Mouse (Mus musculus) hindbrain, embryonic 10.5 days (tissue): Measurements from ENCODE around the gene Neurog1. TPM values are rescaled to one million over a fixed set of nuclear protein-coding genes. Genes with fewer than 3 reads are reported as not detected.
A peak's percentile ranks its signal among the peaks of the same experiment; 100 is the strongest.

ENCODE experiments used
- DNase-seq: peaks from one replicate; pipeline ENCODE4 v3.0.0-alpha.2; 2017; ENCODE audit warnings: low spot score
- H3K27ac ChIP-seq: fragments of 300-500 bp; sonication (generic); 2 replicates; pipeline ENCODE4 v1.5.1; 2016; ENCODE audit warnings: mild to moderate bottlenecking, moderate library complexity
- H3K27me3 ChIP-seq: fragments of 300-500 bp; sonication (generic); 2 replicates; pipeline ENCODE4 v1.6.1; 2016; ENCODE audit warnings: mild to moderate bottlenecking; ENCODE audit not compliant: poor library complexity, insufficient read depth, severe bottlenecking
- H3K36me3 ChIP-seq: fragments of 300-500 bp; sonication (generic); 2 replicates; pipeline ENCODE4 v1.6.1; 2016; ENCODE audit warnings: mild to moderate bottlenecking, moderate library complexity
- H3K4me1 ChIP-seq: fragments of 300-500 bp; sonication (generic); replicated peaks from 2 replicates; pipeline ENCODE4 v1.6.1; 2016; ENCODE audit warnings: mild to moderate bottlenecking
- H3K4me3 ChIP-seq: fragments of 300-500 bp; sonication (generic); 2 replicates; pipeline ENCODE4 v1.5.1; 2016; ENCODE audit warnings: mild to moderate bottlenecking, moderate library complexity
- H3K9me3 ChIP-seq: fragments of 300-500 bp; sonication (generic); 2 replicates; pipeline ENCODE4 v1.6.1; 2016; ENCODE audit warnings: mild to moderate bottlenecking, moderate library complexity
- WGBS: fragments of 180-500 bp; shearing (Covaris S2); methylation state at CpG from one replicate; pipeline ENCODE4 v1.1.7; 2016; 5-methylcytosine and 5-hydroxymethylcytosine counted together
- polyA plus RNA-seq: library from polyadenylated mRNA; unstranded; fragments of >200 nt; fragmentation: Nextera tagmentation; extraction: Ambion mirVana; gene quantifications from 2 replicates; pipeline ENCODE4 v1.2.1, GENCODE M21; 2016

The Neurog1 gene
- polyA plus RNA-seq, 1 experiment from 2014 or later, result 28.4 TPM

DNA sequence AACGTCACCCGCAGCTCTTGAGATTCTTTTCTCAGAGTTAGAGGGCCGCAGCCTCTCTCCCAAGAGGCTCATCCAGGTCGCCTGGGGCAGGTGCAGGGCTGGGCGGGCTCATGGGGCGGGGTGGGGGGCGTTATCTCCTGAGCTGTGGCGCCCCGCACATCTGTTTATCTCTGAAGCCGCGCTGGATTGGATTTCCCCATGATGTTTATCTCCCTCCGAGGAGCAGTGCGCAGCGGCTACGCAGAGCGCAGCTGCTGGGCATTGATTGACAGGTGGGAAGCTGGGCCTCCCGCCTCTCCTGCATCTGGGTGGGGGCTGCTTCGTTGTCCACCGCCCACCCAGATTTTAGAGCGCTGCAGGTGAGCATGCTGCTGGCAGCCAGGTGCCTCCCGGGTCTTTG, 28.3 kb downstream of the Neurog1 start:
- 1% methylated on average over 21 of the region's 21 CpGs for WGBS
- peak; percentile 46 for DNase-seq
- H3K9me3 ChIP-seq, result no peaks in the 10 kb centered on the region
- no peaks in the 10 kb centered on the region for H3K36me3 ChIP-seq
- H3K4me3 ChIP-seq, result peak overlapping the region; percentile 29
- peak overlapping the region; percentile 90 for H3K27ac ChIP-seq
- peaks cover 69% of the 10 kb centered on the region for H3K4me1 ChIP-seq
- peaks cover 97% of the 10 kb centered on the region for H3K27me3 ChIP-seq

DNA sequence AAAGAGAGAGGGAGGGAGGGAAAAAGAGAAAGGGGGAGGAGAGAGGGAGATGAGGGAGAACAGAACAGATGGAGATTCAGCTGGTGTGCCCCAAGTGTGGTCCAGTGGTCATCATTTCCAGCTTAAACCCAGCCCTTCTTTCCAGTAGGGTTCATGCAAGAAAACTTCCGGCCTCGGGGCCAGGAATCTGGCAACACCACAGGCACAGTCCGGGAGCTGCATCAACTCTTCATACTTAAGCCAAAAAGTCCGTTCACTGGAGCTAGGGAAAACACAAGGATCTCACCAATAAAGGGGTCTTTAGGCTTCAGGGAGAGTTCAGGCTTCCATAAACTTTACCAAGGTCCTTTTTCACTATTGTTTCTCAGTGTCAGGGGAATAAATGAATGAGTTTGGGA, 29.1 kb downstream of the Neurog1 start:
- H3K9me3 ChIP-seq, result no peaks in the 10 kb centered on the region
- H3K4me3 ChIP-seq, result peak overlapping the region; percentile 45
- no peaks in the 10 kb centered on the region for H3K36me3 ChIP-seq
- 5% methylated on average over 4 of the region's 4 CpGs for WGBS
- DNase-seq, result peak; percentile 34
- H3K4me1 ChIP-seq, result peaks cover 66% of the 10 kb centered on the region
- peaks cover 97% of the 10 kb centered on the region for H3K27me3 ChIP-seq
- peak overlapping the region; percentile 90 for H3K27ac ChIP-seq

DNA sequence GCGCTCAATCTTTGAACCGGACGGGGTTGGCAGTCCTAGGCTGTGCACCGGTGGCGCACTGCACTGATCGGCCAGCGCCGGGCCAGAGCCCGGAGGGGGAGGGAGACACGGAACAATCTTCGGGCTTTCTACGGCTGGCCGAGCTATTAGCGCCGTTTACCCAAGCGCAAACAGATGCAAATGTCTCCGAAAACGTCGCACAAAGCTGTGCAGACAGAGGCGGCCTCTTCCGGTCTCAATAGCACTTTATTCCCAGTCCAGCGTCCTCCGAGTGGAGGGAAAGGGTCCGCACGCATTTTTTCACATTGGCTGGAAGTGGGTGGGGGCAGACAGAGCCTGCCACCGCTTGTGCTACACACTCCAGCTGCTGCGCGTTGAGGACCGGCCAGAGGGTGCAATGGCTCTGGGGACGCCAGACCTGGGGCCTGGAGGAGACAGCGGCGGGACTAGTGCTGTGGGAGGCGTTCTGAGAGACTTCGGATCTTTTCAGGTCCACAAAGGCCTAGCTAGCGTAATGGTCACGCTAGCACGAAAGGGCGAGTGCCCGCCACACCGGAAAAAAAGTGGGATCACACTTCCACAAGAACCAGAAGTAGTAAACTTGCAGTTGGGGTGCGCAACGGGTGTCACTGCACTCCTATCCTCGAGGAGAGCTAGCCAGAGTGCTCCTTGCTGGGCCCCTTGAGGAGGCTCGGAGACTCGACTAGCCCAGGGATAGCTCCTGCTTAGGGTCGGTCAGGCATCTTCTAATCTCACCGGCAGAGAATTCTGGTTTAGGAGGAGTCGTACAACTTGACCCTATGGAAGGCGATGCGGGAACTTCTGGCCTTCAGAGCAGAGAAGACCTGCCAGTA, 29.7 kb downstream of the Neurog1 start:
- Histone ChIP-seq H3K9me3 (no peaks in the 10 kb centered on the region), H3K27ac (peak overlapping the region; percentile 90), H3K4me1 (peaks cover 67% of the 10 kb centered on the region), H3K27me3 (peaks cover 97% of the 10 kb centered on the region), H3K36me3 (no peaks in the 10 kb centered on the region), H3K4me3 (peak overlapping the region; percentile 45)
- WGBS, result under 1% methylated on average over 50 of the region's 50 CpGs
- DNase-seq, result peak; percentile 68

DNA sequence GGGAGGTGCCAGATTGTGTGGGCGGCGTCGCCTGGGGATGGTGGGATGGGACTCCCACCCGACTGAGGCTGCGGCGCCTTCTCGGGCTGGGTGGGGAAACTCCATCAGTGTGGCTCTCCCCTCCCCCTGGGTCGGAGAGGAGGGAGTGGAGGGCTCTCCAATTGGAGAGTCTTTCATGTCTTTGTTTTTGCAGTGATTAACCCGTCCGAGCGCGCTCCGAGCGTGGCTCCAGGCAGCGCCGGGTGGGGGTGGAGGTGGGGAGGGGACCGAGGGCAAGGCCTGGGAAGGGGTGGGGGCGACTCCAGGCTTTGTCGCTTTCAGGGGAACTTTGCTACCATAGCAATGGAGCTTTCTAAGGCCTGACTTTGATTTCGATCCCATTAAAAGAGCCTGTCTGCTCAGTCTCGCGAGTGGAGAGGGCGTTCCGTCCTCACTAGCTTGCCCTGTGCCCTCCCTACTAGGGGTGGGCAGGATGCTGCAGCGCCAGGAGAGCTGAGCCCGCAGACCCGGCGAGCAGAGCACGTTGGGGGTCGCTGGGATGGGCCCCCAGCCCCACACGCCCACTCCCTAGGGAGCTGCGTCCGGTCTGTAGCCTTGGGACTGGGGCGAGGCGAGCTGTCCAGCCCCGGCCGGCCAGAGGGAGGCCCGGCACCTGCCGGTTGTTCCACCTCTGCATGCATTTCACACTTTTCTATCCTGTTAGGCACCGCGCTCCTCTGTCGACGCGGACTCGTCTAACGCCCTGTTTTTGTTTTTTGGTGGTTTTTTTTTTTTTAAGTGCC, 30.6 kb downstream of the Neurog1 start:
- H3K4me1 ChIP-seq, result peaks cover 67% of the 10 kb centered on the region

DNA sequence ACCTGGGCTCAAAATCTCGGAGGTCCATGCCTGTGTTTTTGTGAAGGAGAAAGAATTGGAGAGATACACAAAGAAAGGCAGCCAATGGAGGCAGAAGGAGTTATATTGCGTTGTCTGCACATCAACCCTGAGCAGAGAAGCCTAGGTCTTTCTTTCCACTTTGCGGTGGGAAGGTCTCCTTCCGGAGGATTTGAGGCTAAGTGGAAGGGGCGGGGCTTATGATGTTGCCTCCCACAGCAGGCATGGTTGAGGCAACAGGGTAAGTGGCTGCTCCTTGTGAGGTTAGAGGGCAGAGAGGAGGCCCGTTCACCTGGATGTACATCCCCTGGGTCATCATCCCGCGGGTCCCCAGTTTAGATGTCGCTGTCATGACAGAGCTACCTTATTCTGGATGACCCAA, 32.7 kb downstream of the Neurog1 start:
- Histone ChIP-seq H3K9me3 (no peaks in the 10 kb centered on the region), H3K27ac (no peak overlapping the region), H3K27me3 (peaks cover 98% of the 10 kb centered on the region), H3K36me3 (no peaks in the 10 kb centered on the region), H3K4me3 (no peak overlapping the region), H3K4me1 (peaks cover 77% of the 10 kb centered on the region)
- no peak for DNase-seq
- 72% methylated on average over 9 of the region's 9 CpGs for WGBS

More for the DNA sequence above, 30.6 kb downstream of the Neurog1 start:
- Histone ChIP-seq H3K27me3 (peaks cover 97% of the 10 kb centered on the region), H3K9me3 (no peaks in the 10 kb centered on the region), H3K4me3 (peak overlapping the region; percentile 45), H3K36me3 (no peaks in the 10 kb centered on the region), H3K27ac (peak overlapping the region; percentile 90)
- peak; percentile 85 for DNase-seq
- WGBS, result under 1% methylated on average over 46 of the region's 46 CpGs

DNA sequence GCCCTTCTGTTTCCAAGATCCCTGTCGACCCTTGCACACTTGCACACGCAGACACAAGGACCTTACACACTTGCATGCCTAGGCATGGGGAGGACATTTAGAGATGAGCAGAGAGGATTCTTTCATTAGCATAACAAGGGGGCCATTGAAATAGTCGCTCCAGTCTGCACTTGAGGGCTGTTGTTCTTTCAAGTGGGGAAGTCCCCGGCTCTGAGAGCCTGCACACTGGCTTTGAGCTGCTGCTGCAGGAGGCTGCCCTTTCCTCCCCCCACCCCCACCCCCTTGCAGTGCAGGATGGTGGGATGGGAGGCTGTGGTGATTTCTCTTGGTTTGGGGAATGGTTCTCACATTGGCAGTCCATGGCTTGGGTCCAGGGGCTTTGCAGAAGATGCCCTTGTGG, 35.9 kb downstream of the Neurog1 start:
- Histone ChIP-seq H3K4me3 (no peak overlapping the region; the same call in 1 of the 2 replicates), H3K9me3 (peaks cover 8% of the 10 kb centered on the region), H3K27ac (peak overlapping the region; percentile 79), H3K27me3 (peaks cover 100% of the 10 kb centered on the region), H3K4me1 (peaks cover 50% of the 10 kb centered on the region), H3K36me3 (0 out of 2 replicates have a peak, but pooled peaks cover under 1% of the 10 kb centered on the region)
- DNase-seq, result peak; percentile 48
- 7% methylated on average over 4 of the region's 4 CpGs for WGBS

DNA sequence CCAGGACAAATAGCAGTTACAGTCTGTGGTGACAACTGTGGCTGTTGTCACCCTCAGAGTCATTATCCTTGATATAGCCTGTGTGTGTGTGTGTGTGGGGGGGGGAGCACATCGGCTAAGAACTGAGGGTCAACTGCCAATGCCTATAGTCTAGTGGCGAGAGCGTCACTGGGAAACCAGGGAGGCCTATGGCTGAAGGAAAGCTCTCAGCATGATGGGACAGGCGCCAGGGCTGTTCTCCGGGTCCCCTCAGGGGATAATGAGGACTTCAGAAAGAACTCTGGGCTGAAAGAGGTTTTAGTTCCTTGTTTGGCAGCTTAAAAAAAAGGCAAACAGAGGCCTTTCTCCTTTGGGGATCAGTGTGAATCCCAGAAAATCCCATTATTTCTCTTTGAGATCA, 37.3 kb downstream of the Neurog1 start:
- H3K4me3 ChIP-seq, result no peak overlapping the region
- H3K9me3 ChIP-seq, result peaks cover 16% of the 10 kb centered on the region
- H3K27ac ChIP-seq, result peak overlapping the region; percentile 79
- no peak for DNase-seq
- H3K4me1 ChIP-seq, result peaks cover 49% of the 10 kb centered on the region
- peaks cover 100% of the 10 kb centered on the region for H3K27me3 ChIP-seq
- WGBS, result 29% methylated on average over 5 of the region's 5 CpGs
- 0 out of 2 replicates have a peak, but pooled peaks cover 3% of the 10 kb centered on the region for H3K36me3 ChIP-seq

DNA sequence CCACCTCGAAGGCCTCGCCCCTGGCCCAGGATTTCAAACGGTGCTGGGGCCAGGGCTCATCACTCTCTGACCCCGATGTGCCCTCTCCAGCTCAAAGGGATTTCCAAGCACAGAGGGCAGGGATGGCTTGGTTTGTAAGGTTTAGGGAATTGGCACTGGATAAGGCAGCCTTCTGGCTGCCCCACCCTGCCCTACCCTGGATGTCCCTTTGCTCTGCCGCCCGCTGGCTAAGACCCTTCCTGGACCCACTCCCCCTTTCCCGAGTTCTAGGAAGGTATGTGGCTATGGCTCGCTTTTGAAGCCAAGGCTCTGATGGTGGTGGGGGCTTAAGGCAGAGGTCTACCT, 42.9 kb downstream of the Neurog1 start:
- peak overlapping the region; percentile 39 for H3K4me3 ChIP-seq
- H3K9me3 ChIP-seq, result peaks cover 16% of the 10 kb centered on the region
- DNase-seq, result no peak
- peaks cover 79% of the 10 kb centered on the region for H3K27me3 ChIP-seq
- H3K36me3 ChIP-seq, result 0 out of 2 replicates have a peak, but pooled peaks cover 3% of the 10 kb centered on the region
- peaks cover 41% of the 10 kb centered on the region for H3K4me1 ChIP-seq
- 7% methylated on average over 8 of the region's 8 CpGs for WGBS
- H3K27ac ChIP-seq, result peak overlapping the region; percentile 82

DNA sequence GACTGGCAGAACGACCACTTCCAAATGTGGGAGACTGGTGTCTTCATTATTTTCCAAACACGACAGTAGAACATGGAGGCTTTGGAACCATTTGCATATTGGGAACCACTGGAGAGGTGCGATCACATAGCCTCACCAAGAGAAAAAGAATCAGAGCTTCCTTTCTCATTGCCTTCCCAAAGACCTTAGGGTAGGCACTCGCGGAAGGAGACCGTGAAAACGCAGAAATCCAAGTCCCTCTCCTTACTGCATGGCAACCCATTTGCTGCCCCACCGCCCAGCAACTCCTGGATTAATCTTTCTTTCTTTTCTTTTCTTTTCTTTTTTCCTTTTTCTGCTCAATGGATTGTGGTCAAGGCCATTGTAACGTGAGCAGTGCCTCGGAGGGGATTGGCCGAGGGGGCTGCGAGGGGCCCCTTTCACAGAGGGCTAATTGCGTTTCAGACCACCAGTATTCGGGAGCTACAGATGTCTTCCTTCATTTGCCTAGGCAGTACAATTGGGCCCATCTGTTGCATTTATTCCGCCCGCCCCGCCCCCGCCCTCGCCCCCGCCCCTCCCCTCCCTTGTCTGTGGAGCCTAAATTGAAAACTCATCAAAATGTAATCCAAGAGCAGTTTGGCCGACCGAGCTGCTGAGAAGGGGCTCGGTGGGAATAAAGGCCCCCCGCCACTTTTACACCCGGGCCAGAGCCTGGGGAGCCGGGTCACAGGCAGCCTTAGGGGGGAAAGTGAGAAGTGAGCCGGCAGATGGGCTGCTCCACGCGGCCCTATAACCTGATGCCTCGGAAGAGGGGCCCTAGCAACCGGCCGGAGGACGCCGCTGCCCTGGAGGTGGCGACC, 43.5 kb downstream of the Neurog1 start:
- Histone ChIP-seq H3K36me3 (0 out of 2 replicates have a peak, but pooled peaks cover 3% of the 10 kb centered on the region), H3K27ac (peak overlapping the region; percentile 82), H3K27me3 (peaks cover 77% of the 10 kb centered on the region), H3K9me3 (peaks cover 16% of the 10 kb centered on the region), H3K4me1 (peaks cover 39% of the 10 kb centered on the region), H3K4me3 (peak overlapping the region; percentile 39)
- peak; percentile 83 for DNase-seq
- 2% methylated on average over 35 of the region's 35 CpGs for WGBS

Other genes starting within 250 kb of the Neurog1 start
- 494 and 510 TPM in 2 replicates for gene H2afy, start 115.8 kb downstream of the Neurog1 start, polyA plus RNA-seq
- gene Tifab, start 73.3 kb downstream of the Neurog1 start, polyA plus RNA-seq, result 1.2 and 1.4 TPM in 2 replicates
- 6.1 and 12.5 TPM in 2 replicates for gene Cxcl14, start 44.4 kb upstream of the Neurog1 start, polyA plus RNA-seq
- not detected in 2 replicates for gene Gm3045, start 174.4 kb upstream of the Neurog1 start, polyA plus RNA-seq
- 0.12 TPM in 1 of 2 replicates, not detected in the other for gene Slc25a48, start 186.2 kb upstream of the Neurog1 start, polyA plus RNA-seq
- gene Il9, start 230.1 kb upstream of the Neurog1 start, polyA plus RNA-seq, result not detected in 2 replicates